Mouse (Mus musculus): ENCODE measurements at regions not wholly inside any gene's neighbourhood (a gene's known extent, or its start where the extent isn't known, plus 50 kb on each side); places are given as distances from the start of the nearest gene placed in this dataset.
A peak's percentile ranks its signal among the peaks of the same experiment; 100 is the strongest.

DNA sequence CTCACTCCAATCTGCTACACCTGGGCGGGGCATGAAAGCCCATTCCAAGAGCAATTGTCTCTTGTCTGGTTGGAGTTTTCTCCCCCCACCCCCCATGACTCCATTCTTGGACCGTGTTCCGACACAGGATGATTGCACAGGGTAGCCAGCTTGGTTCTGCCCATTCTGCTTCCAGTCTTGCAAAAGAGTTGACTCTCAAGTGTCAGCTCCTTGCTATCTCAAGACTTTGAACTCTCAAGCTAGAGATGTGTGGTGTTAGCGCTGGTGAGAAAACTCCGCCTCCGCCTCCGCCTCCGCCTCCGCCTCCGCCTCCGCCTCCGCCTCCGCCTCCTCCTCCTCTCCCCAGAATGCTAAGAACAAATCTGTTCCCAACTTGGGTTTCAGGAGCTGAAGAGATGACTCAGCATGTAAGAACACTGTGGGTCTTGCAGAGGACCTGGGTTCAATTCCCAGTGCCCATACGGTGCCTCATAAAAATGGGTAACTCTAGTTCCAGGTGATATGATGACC is 135.1 kb downstream of the Bcat1 start:
- Histone ChIP-seq H3K27ac (ENCODE audit: low read depth, low read length) (no peak overlapping the region), H3K9ac (ENCODE audit: low read depth, low read length) (no peak overlapping the region), H3K9me3 (ENCODE audit: control insufficient read depth) (no peaks in the 10 kb centered on the region), H3K4me3 (ENCODE audit: low read depth, low read length) (no peak overlapping the region), H3K4me2 (replicated peaks; ENCODE audit: low read depth) (no peak overlapping the region), H3K4me1 (replicated peaks; ENCODE audit: control insufficient read depth, insufficient read depth, low read length) (0 out of 2 replicates have a peak, but pooled peaks cover 2% of the 10 kb centered on the region), H3K27me3 (replicated peaks; ENCODE audit: control insufficient read depth, insufficient read depth, low read length) (no peaks in the 10 kb centered on the region), H3K36me3 (ENCODE audit: control insufficient read depth, insufficient read depth) (no peaks in the 10 kb centered on the region)
- 87% methylated on average over 14 of the region's 14 CpGs for WGBS
- ATAC-seq = peak; percentile 69; the same call in 1 of the 2 replicates
- TF ChIP-seq CTCF (IDR thresholded peaks at IDR 0.05; ENCODE audit: low read depth) = no peak

DNA sequence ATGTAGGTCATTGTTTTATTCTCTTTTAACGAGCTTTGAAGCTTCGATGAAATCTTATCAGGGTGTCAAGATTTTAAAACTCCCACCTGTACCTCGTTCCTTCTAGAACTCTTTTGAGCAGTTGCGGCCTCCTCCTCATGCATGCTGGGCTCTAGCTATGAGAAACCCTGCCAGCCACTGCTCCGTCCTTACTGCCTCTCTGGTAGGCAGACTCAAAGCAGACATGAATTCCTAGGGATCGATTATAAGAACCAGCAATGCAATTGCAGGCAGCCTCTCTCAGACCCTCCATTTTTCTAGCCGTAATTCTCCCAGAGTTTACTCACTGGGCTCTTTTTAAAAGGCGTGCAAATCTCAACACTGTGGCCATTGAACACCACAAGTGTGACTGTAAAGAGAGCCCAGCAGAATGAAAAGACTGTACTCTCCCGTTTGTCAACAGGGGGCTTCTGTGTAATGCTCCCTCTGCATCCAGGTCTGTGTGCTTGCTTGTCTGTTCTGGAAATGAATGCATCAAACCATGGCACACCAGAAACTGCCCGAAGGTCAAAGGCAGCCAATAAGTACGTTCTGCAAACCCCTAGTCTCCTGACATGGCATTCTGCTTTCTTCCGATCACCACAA is 137.3 kb downstream of the Bcat1 start:
- no peaks in the 10 kb centered on the region for H3K27me3 ChIP-seq (replicated peaks; ENCODE audit: control insufficient read depth, insufficient read depth, low read length)
- no peaks in the 10 kb centered on the region for H3K4me1 ChIP-seq (replicated peaks; ENCODE audit: control insufficient read depth, insufficient read depth, low read length)
- no peaks in the 10 kb centered on the region for H3K36me3 ChIP-seq (ENCODE audit: control insufficient read depth, insufficient read depth)
- H3K9ac ChIP-seq (ENCODE audit: low read depth, low read length) = no peak overlapping the region
- H3K27ac ChIP-seq (ENCODE audit: low read depth, low read length) = no peak overlapping the region
- H3K4me2 ChIP-seq (replicated peaks; ENCODE audit: low read depth) = no peak overlapping the region
- WGBS = 76% methylated on average over 12 of the region's 12 CpGs
- ATAC-seq = no peak
- no peak overlapping the region for H3K4me3 ChIP-seq (ENCODE audit: low read depth, low read length)
- TF ChIP-seq CTCF (IDR thresholded peaks at IDR 0.05; ENCODE audit: low read depth) = no peak
- no peaks in the 10 kb centered on the region for H3K9me3 ChIP-seq (ENCODE audit: control insufficient read depth)

DNA sequence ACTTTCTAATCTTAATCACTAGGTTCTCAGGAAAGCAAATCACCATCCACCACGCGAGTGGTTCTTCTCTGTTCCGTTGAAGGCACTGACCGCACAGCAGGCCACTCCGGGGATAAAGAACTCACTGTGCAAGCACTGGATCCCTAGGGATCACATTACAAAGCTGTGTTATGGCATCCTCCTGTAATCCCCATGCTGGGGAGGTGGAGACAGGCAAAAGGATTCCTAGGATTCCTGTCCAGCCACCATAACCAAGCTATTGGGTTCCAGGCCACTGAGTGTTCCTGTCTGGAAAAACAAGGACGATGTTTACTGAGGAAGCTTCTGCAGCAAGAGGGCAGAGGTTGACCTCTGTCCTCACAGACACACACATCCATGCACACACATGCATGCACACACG is 138.8 kb downstream of the Bcat1 start:
- ATAC-seq = no peak
- TF ChIP-seq CTCF (IDR thresholded peaks at IDR 0.05; ENCODE audit: low read depth) = no peak

DNA sequence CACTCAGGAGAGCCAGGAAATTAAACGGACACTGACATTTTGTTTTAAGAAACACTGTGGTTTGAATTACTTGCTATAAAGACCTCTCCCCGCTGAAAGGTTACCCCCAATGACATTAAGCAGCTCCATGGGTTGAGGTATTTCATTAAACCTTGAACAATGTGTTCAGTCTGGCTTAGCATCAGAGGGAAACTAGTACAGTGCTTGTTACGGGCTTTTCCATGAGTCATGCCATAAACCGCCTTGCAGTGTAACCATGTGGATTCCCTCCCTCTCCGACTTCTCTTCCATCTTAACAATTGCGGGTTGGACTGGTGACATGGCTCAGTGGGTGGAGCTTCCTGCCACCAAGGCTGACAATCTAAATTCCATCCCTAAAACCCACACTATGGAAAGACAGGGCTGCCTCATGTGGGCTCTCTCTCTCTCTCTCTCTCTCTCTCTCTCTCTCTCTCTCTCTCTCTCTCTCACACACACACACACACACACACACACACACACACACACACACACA is 142.2 kb downstream of the Bcat1 start:
- ATAC-seq = no peak
- H3K9ac ChIP-seq (ENCODE audit: low read depth, low read length) = no peak overlapping the region
- no peaks in the 10 kb centered on the region for H3K27me3 ChIP-seq (replicated peaks; ENCODE audit: control insufficient read depth, insufficient read depth, low read length)
- H3K4me1 ChIP-seq (replicated peaks; ENCODE audit: control insufficient read depth, insufficient read depth, low read length) = no peaks in the 10 kb centered on the region
- H3K4me3 ChIP-seq (ENCODE audit: low read depth, low read length) = no peak overlapping the region
- H3K4me2 ChIP-seq (replicated peaks; ENCODE audit: low read depth) = no peak overlapping the region
- H3K36me3 ChIP-seq (ENCODE audit: control insufficient read depth, insufficient read depth) = no peaks in the 10 kb centered on the region
- no peak overlapping the region for H3K27ac ChIP-seq (ENCODE audit: low read depth, low read length)
- no peaks in the 10 kb centered on the region for H3K9me3 ChIP-seq (ENCODE audit: control insufficient read depth)
- 75% methylated on average over 6 of the region's 6 CpGs for WGBS
- TF ChIP-seq CTCF (IDR thresholded peaks at IDR 0.05; ENCODE audit: low read depth) = no peak

More for the DNA sequence above, 138.8 kb downstream of the Bcat1 start:
- no peaks in the 10 kb centered on the region for H3K9me3 ChIP-seq (ENCODE audit: control insufficient read depth)
- 85% methylated on average over 7 of the region's 7 CpGs for WGBS
- no peak overlapping the region for H3K4me3 ChIP-seq (ENCODE audit: low read depth, low read length)
- H3K27ac ChIP-seq (ENCODE audit: low read depth, low read length) = no peak overlapping the region
- H3K4me1 ChIP-seq (replicated peaks; ENCODE audit: control insufficient read depth, insufficient read depth, low read length) = no peaks in the 10 kb centered on the region
- H3K36me3 ChIP-seq (ENCODE audit: control insufficient read depth, insufficient read depth) = no peaks in the 10 kb centered on the region
- H3K9ac ChIP-seq (ENCODE audit: low read depth, low read length) = no peak overlapping the region
- H3K27me3 ChIP-seq (replicated peaks; ENCODE audit: control insufficient read depth, insufficient read depth, low read length) = no peaks in the 10 kb centered on the region
- H3K4me2 ChIP-seq (replicated peaks; ENCODE audit: low read depth) = no peak overlapping the region

DNA sequence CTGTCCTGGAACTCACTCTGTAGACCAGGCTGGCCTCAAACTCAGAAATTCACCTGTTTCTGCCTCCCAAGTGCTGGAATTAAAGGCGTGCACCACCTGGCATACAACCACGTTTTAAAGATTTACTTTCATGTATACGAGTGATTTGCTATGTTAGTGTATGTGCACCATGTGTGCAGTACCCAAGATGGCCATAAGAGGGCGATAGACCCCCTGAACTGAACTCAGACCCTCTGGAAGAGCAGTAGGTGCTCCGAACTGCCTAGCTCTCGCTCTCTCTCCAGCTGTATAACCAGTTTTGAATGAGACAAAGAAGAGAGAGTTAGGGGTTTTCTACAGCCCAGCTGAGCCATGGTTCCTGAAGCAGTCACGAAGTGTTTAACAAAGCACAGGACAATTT is 143.6 kb downstream of the Bcat1 start:
- no peak for ATAC-seq
- TF ChIP-seq CTCF (IDR thresholded peaks at IDR 0.05; ENCODE audit: low read depth) = peak; percentile 43
- no peak overlapping the region for H3K4me2 ChIP-seq (replicated peaks; ENCODE audit: low read depth)
- no peak overlapping the region for H3K4me3 ChIP-seq (ENCODE audit: low read depth, low read length)
- H3K9me3 ChIP-seq (ENCODE audit: control insufficient read depth) = no peaks in the 10 kb centered on the region
- H3K9ac ChIP-seq (ENCODE audit: low read depth, low read length) = no peak overlapping the region
- no peak overlapping the region for H3K27ac ChIP-seq (ENCODE audit: low read depth, low read length)
- no peaks in the 10 kb centered on the region for H3K27me3 ChIP-seq (replicated peaks; ENCODE audit: control insufficient read depth, insufficient read depth, low read length)
- no peaks in the 10 kb centered on the region for H3K36me3 ChIP-seq (ENCODE audit: control insufficient read depth, insufficient read depth)
- no peaks in the 10 kb centered on the region for H3K4me1 ChIP-seq (replicated peaks; ENCODE audit: control insufficient read depth, insufficient read depth, low read length)
- WGBS = 83% methylated on average over 7 of the region's 7 CpGs

DNA sequence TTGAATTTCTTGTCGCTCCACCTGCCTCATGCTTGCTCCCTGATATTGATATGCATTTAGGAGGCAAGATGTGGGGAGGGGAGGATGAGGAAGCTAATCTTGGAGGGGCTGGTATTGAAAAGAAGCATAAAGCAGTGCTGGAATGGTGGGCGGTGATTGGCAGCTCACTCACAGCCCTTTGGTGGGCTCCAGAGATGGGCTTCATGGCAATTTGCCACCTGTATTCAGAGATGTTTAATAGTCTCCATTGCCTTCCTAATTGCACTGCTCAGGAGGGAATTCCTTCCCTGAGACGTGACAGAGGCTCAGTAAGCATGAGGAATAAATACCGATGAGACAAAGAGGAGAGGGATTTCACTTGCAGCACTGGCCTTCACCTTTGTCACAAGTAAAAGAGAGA is 146.0 kb downstream of the Bcat1 start:
- Histone ChIP-seq H3K27me3 (replicated peaks; ENCODE audit: control insufficient read depth, insufficient read depth, low read length) (no peaks in the 10 kb centered on the region), H3K9me3 (ENCODE audit: control insufficient read depth) (no peaks in the 10 kb centered on the region), H3K4me3 (ENCODE audit: low read depth, low read length) (no peak overlapping the region), H3K27ac (ENCODE audit: low read depth, low read length) (no peak overlapping the region), H3K4me1 (replicated peaks; ENCODE audit: control insufficient read depth, insufficient read depth, low read length) (no peaks in the 10 kb centered on the region), H3K4me2 (replicated peaks; ENCODE audit: low read depth) (no peak overlapping the region), H3K9ac (ENCODE audit: low read depth, low read length) (no peak overlapping the region), H3K36me3 (ENCODE audit: control insufficient read depth, insufficient read depth) (no peaks in the 10 kb centered on the region)
- TF ChIP-seq CTCF (IDR thresholded peaks at IDR 0.05; ENCODE audit: low read depth) = no peak
- 84% methylated on average over 4 of the region's 4 CpGs for WGBS
- ATAC-seq = no peak

Data from intestine, postnatal 0 days (tissue).